Mouse (Mus musculus) thymus, adult 2 months (tissue): ENCODE data around the gene Emsy. TPM values are rescaled to one million over a fixed set of nuclear protein-coding genes. Genes with fewer than 3 reads are reported as not detected.

Source experiments
- DNase-seq: peaks from one replicate; pipeline ENCODE4 v3.0.0; 2021
- H3K27ac ChIP-seq: fragments of 200-500 bp; 2 replicates; pipeline ENCODE4 v1.5.1; 2012; ENCODE audit warnings: low read length, control low read depth; ENCODE audit not compliant: control insufficient read depth, insufficient read depth
- H3K27me3 ChIP-seq: fragments of 200-500 bp; 2 replicates; pipeline ENCODE4 v1.6.1; 2012; ENCODE audit warnings: mild to moderate bottlenecking, low read length, moderate library complexity, mixed read lengths; ENCODE audit not compliant: control insufficient read depth, insufficient read depth
- H3K36me3 ChIP-seq: fragments of 200-500 bp; 2 replicates; pipeline ENCODE4 v1.6.1; 2012; ENCODE audit warnings: mild to moderate bottlenecking, low read length, moderate library complexity; ENCODE audit not compliant: control insufficient read depth, insufficient read depth
- H3K4me1 ChIP-seq: fragments of 200-500 bp; replicated peaks from 2 replicates; pipeline ENCODE4 v1.6.1; 2012; ENCODE audit warnings: low read length; ENCODE audit not compliant: control insufficient read depth, insufficient read depth
- H3K4me3 ChIP-seq: fragments of 200-500 bp; 2 replicates; pipeline ENCODE4 v1.5.1; 2012; ENCODE audit warnings: mild to moderate bottlenecking, low read length, control low read depth, moderate library complexity; ENCODE audit not compliant: control insufficient read depth, insufficient read depth
- CTCF ChIP-seq: fragments of 200-500 bp; IDR thresholded peaks from 2 replicates; pipeline ENCODE4 v1.5.1; 2012; ENCODE audit warnings: mild to moderate bottlenecking, control low read depth, low read length, moderate library complexity, borderline replicate concordance; ENCODE audit not compliant: control insufficient read depth, poor library complexity, insufficient read depth; ENCODE audit errors: extremely low read depth
- POLR2A ChIP-seq: fragments of 200-500 bp; IDR thresholded peaks from 2 replicates; pipeline ENCODE4 v1.6.1; 2012; ENCODE audit warnings: mild to moderate bottlenecking, low read length, control low read depth, moderate library complexity; ENCODE audit not compliant: control insufficient read depth, poor library complexity, insufficient read depth; ENCODE audit errors: extremely low read depth
- WGBS: fragments of 180-500 bp; shearing (Covaris S2); methylation state at CpG from one replicate; pipeline ENCODE4 v1.1.7; 2018; 5-methylcytosine and 5-hydroxymethylcytosine counted together
- polyA plus RNA-seq: library from polyadenylated mRNA; depleted of rRNA; stranded (reverse); fragments of >200 nt; gene quantifications from 2 replicates; pipeline ENCODE4 v1.2.3, GENCODE M21; 2012

Emsy gene
- polyA plus RNA-seq, 1 experiment = 52.8 TPM

DNA sequence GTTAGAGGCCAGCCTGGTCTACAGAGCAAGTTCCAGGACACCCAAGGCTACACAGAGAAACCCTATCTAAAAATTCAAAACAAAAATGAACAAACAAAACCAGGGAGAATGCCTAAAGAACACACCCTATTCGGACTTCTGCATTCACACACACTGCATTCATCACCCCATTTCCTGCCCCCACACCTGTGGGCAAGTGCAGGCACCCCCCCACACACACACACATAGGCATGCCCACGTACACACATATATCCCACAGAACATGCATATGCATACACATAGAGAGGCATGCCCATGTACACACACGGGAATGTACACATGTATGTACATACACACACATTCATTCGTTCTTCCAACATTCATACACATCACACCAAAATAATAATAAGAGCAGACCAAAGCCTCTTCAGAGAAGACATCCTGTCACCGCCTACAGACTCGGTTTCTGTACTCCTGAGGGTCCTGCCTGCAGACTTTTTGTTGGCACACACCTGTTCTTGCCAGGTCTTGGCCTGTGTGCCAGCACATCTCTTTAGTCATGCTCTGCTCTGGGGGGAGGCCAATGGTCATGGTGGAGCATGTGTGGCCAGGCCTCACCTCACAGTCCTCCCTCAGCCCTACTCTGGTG lies 99.7 kb downstream of the Emsy start:
- Histone ChIP-seq H3K27me3 (no peaks in the 10 kb centered on the region), H3K27ac (peak overlapping the region; percentile 50; the same call in 1 of the 2 replicates), H3K36me3 (no peaks in the 10 kb centered on the region), H3K4me3 (no peak overlapping the region), H3K4me1 (peaks cover 70% of the 10 kb centered on the region)
- DNase-seq = peak; percentile 38
- WGBS = 19% methylated on average over 6 of the region's 6 CpGs
- no peak for TF ChIP-seq CTCF
- no peak for TF ChIP-seq POLR2A

DNA sequence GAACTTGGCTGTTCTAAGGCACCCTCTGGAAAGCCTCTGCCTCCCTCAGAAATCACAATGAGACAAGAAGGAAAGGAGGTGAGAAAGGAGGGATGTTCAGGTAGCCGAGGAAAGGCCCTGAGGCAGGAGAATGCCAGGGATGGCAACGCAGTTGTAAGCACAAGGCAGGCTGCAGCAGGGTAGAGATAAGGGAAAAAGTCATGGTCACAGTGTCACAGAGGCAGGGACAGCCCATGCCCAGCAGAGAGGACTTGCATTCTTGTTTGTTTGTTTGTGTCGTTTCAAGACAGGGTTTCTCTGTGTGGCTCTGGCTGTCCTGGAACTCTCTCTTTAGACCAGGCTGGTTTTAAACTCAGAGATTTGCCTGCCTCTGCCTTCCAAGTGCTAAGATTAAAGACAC lies 105.5 kb downstream of the Emsy start:
- DNase-seq = no peak
- Histone ChIP-seq H3K4me1 (peaks cover 26% of the 10 kb centered on the region), H3K4me3 (no peak overlapping the region), H3K36me3 (no peaks in the 10 kb centered on the region), H3K27ac (no peak overlapping the region), H3K27me3 (no peaks in the 10 kb centered on the region)
- TF ChIP-seq CTCF = no peak
- TF ChIP-seq POLR2A = no peak
- 89% methylated on average over 3 of the region's 3 CpGs for WGBS

DNA sequence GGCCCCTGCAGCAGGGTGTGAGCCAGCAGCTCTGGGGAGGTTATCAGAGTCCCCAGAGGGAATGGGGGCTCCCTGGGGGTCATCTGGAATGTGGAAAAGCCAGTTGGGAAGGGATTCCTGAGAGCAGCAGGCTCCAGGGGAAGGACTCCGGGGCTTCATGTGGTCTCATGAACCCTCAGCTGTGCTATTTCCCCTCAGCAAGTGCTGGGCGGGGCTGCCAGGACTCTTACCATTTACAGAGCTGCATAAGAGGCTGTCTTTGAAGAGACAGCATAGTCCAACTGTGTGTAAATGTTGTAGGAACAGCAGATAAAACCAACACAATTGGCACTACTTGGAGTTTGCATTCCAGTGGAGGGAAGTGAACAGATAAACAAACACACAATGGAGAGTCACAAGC lies 106.0 kb downstream of the Emsy start:
- Histone ChIP-seq H3K27ac (no peak overlapping the region), H3K4me3 (no peak overlapping the region), H3K36me3 (no peaks in the 10 kb centered on the region), H3K4me1 (peaks cover 21% of the 10 kb centered on the region), H3K27me3 (no peaks in the 10 kb centered on the region)
- WGBS = 9% methylated on average over 2 of the region's 2 CpGs
- peak; percentile 32 for DNase-seq
- TF ChIP-seq CTCF (no peak), POLR2A (no peak)

DNA sequence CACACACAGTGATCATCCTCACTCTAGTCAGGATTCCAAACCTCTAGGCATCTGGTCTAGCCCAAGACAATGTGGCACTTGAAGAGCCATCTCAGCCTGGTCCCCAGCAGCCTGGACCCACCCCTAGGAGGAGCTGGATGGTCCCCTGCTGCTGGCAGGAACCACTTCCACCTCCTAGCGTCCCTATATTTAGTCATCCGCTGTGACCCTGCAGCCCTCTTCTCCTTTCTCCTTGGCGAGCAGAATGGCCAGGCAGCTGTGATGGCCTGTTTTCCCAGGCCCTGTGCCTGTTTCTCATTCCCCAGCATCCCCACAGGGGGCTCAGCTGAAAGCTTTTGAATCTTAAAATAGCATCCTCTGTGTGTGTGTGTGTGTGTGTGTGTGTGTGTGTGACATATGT lies 107.7 kb downstream of the Emsy start:
- Histone ChIP-seq H3K4me3 (no peak overlapping the region), H3K4me1 (peaks cover 20% of the 10 kb centered on the region), H3K27ac (no peak overlapping the region), H3K27me3 (no peaks in the 10 kb centered on the region), H3K36me3 (no peaks in the 10 kb centered on the region)
- WGBS = 80% methylated on average over 3 of the region's 3 CpGs
- TF ChIP-seq CTCF = no peak
- no peak for TF ChIP-seq POLR2A
- DNase-seq = no peak

DNA sequence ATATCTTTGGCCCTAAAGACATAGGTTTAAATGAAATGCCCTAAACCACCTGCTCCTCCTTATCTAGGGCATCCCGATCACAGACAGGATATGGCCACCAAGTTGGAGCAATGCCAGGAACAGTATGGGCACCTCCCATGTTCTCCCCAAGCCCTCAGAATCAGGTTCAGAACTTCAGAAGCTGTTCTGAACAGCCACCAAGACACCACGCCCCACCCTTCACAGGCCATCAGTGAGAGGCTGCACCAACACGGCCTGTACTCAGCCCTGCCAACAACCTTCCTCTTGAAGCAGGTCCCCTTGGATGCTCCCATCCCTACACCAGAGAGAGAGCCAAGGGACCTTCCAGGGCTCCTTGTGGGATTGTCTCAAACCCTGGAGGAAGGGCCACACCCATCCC lies 112.0 kb downstream of the Emsy start:
- Histone ChIP-seq H3K4me1 (peaks cover 10% of the 10 kb centered on the region), H3K27me3 (no peaks in the 10 kb centered on the region), H3K27ac (no peak overlapping the region), H3K4me3 (no peak overlapping the region), H3K36me3 (no peaks in the 10 kb centered on the region)
- 36% methylated on average over 3 of the region's 3 CpGs for WGBS
- no peak for DNase-seq
- TF ChIP-seq CTCF (no peak), POLR2A (no peak)

DNA sequence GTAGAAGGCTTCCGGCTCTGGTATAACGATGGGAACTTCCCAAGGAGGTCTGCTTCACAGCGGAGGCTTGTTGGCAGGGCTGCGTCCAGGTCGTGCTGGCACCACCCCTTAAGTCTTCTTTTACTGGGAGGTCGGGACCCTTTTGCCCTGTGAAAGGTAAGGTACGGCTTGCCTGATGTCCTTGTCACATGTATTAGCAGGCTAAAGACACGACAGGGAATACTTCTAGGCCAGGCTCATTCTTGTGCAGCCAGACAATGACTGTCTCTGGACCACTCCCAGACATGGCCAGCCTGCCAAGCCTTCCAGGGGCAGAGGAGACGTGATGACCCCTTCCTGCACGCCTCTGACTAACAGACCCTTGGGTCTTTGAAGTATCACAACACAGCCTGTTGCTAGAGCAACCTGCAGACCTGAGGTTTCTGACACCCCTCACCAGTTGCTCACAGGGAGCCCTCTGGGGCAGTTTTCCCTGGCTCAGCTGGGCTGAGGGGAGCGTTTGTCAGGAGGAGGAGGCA lies 112.7 kb downstream of the Emsy start:
- H3K4me1 ChIP-seq = peaks cover 10% of the 10 kb centered on the region
- H3K36me3 ChIP-seq = no peaks in the 10 kb centered on the region
- no peak overlapping the region for H3K4me3 ChIP-seq
- TF ChIP-seq POLR2A = no peak
- no peak for TF ChIP-seq CTCF
- 84% methylated on average over 11 of the region's 11 CpGs for WGBS
- H3K27me3 ChIP-seq = no peaks in the 10 kb centered on the region
- DNase-seq = no peak
- no peak overlapping the region for H3K27ac ChIP-seq
